Mouse (Mus musculus) liver, embryonic 14.5 days (tissue): ENCODE data around the gene Smad3.

Source experiments
- CTCF ChIP-seq: IDR thresholded peaks from 2 replicates; pipeline ENCODE4 v1.5.1; 2016; ENCODE audit warnings: antibody characterized with exemption, low read depth, control low read depth
- EP300 ChIP-seq: IDR thresholded peaks from 2 replicates; pipeline ENCODE4 v1.6.1; 2016; ENCODE audit warnings: antibody characterized with exemption, low read depth

- no peak for TF ChIP-seq CTCF
- TF ChIP-seq EP300 = no peak
Measured at GRCm38 (mm10) chr9:63613569-63613968, 144.2 kb downstream of the Smad3 start.
